Mouse (Mus musculus) forebrain, embryonic 14.5 days (tissue): ENCODE measurements around the gene Grm5. TPM values are rescaled to one million over a fixed set of nuclear protein-coding genes. Genes with fewer than 3 reads are reported as not detected.

Experiments used
- ATAC-seq: fragments of 200-750 bp; cut with Nextera tagmentation; 2 replicates; pipeline ENCODE4 v1.8.0; 2017; ENCODE audit warnings: mild to moderate bottlenecking, moderate library complexity
- DNase-seq: peaks from one replicate; pipeline ENCODE4 v3.0.0-alpha.2; 2015; ENCODE audit warnings: low spot score
- H3K27ac ChIP-seq: fragments of 300-500 bp; sonication (generic); 2 replicates; pipeline ENCODE4 v1.5.1; 2014; ENCODE audit warnings: low read depth, mild to moderate bottlenecking, control low read depth, low read length, moderate library complexity
- H3K27me3 ChIP-seq: fragments of 300-500 bp; sonication (generic); replicated peaks from 2 replicates; pipeline ENCODE4 v1.6.1; 2014; ENCODE audit warnings: low read length, control low read depth, mixed read lengths; ENCODE audit not compliant: control insufficient read depth, insufficient read depth
- H3K36me3 ChIP-seq: fragments of 300-500 bp; sonication (generic); 2 replicates; pipeline ENCODE4 v1.6.1; 2014; ENCODE audit warnings: low read length, control low read depth; ENCODE audit not compliant: control insufficient read depth, insufficient read depth
- H3K4me1 ChIP-seq: fragments of 300-500 bp; sonication (generic); 2 replicates; pipeline ENCODE4 v1.6.1; 2014; ENCODE audit warnings: antibody characterized with exemption, low read length, control low read depth; ENCODE audit not compliant: control insufficient read depth, insufficient read depth
- H3K4me2 ChIP-seq: fragments of 300-500 bp; sonication (generic); 2 replicates; pipeline ENCODE4 v1.6.1; 2014; ENCODE audit warnings: mild to moderate bottlenecking, control low read depth, low read length
- H3K4me3 ChIP-seq: fragments of 300-500 bp; sonication (generic); 2 replicates; pipeline ENCODE4 v1.5.1; 2014; ENCODE audit warnings: low read depth, low read length, control low read depth
- H3K9ac ChIP-seq: fragments of 300-500 bp; sonication (generic); 2 replicates; pipeline ENCODE4 v1.6.1; 2014; ENCODE audit warnings: mild to moderate bottlenecking, low read length, control low read depth, moderate library complexity
- H3K9me3 ChIP-seq: fragments of 300-500 bp; sonication (generic); replicated peaks from 2 replicates; pipeline ENCODE4 v1.6.1; 2016; ENCODE audit warnings: low read length, control low read depth, mixed read lengths; ENCODE audit not compliant: control insufficient read depth
- WGBS: fragments of 180-500 bp; shearing (Covaris S2); extraction: QIAGEN DNeasy Blood & Tissue Kit; methylation state at CpG from one replicate; pipeline ENCODE4 v1.1.7; 2014; 5-methylcytosine and 5-hydroxymethylcytosine counted together
- polyA plus RNA-seq: library from polyadenylated mRNA; unstranded; fragments of >200 nt; fragmentation: Nextera tagmentation; extraction: Ambion mirVana; gene quantifications from 2 replicates; pipeline ENCODE4 v1.2.1, GENCODE M21; 2014

The Grm5 gene
- polyA plus RNA-seq, 1 experiment from 2014 or later, result 14.3 TPM

GRCm38 (mm10) chr7:88091115-88091514 is 507.1 kb downstream of the Grm5 start:
- H3K9ac ChIP-seq, result no peak overlapping the region
- H3K27ac ChIP-seq, result no peak overlapping the region
- H3K9me3 ChIP-seq, result no peaks in the 10 kb centered on the region
- DNase-seq (peak; percentile 8), ATAC-seq (0 out of 2 replicates have a peak, but pooled peaks have one; percentile 26)
- H3K4me2 ChIP-seq, result no peak overlapping the region
- no peaks in the 10 kb centered on the region for H3K27me3 ChIP-seq
- no peaks in the 10 kb centered on the region for H3K36me3 ChIP-seq
- H3K4me3 ChIP-seq, result no peak overlapping the region
- H3K4me1 ChIP-seq, result no peaks in the 10 kb centered on the region

- H3K36me3 ChIP-seq, result no peaks in the 10 kb centered on the region
- H3K27ac ChIP-seq, result no peak overlapping the region
- H3K9me3 ChIP-seq, result no peaks in the 10 kb centered on the region
- DNase-seq (no peak), ATAC-seq (no peak)
- H3K9ac ChIP-seq, result no peak overlapping the region
- H3K4me2 ChIP-seq, result no peak overlapping the region
- WGBS, result 45% methylated on average over 1 of the region's 1 CpGs
- H3K27me3 ChIP-seq, result no peaks in the 10 kb centered on the region
- no peaks in the 10 kb centered on the region for H3K4me1 ChIP-seq
- no peak overlapping the region for H3K4me3 ChIP-seq
Measured at GRCm38 (mm10) chr7:88096536-88097107, 512.7 kb downstream of the Grm5 start.

- 14% methylated on average over 1 of the region's 1 CpGs for WGBS
- H3K4me3 ChIP-seq, result no peak overlapping the region
- H3K4me1 ChIP-seq, result no peaks in the 10 kb centered on the region
- ATAC-seq (peak; percentile 92), DNase-seq (peak; percentile 74)
- no peak overlapping the region for H3K9ac ChIP-seq
- no peak overlapping the region for H3K4me2 ChIP-seq
- no peak overlapping the region for H3K27ac ChIP-seq
- no peaks in the 10 kb centered on the region for H3K9me3 ChIP-seq
- no peaks in the 10 kb centered on the region for H3K27me3 ChIP-seq
- H3K36me3 ChIP-seq, result no peaks in the 10 kb centered on the region
Measured at GRCm38 (mm10) chr7:88097715-88098114, 513.7 kb downstream of the Grm5 start.

GRCm38 (mm10) chr7:88116724-88117409 is 532.9 kb downstream of the Grm5 start:
- Histone ChIP-seq H3K36me3 (no peaks in the 10 kb centered on the region), H3K27me3 (no peaks in the 10 kb centered on the region), H3K9ac (no peak overlapping the region), H3K4me2 (no peak overlapping the region), H3K4me1 (no peaks in the 10 kb centered on the region), H3K4me3 (no peak overlapping the region), H3K27ac (no peak overlapping the region), H3K9me3 (no peaks in the 10 kb centered on the region)
- WGBS, result 76% methylated on average over 6 of the region's 6 CpGs
- DNase-seq (no peak), ATAC-seq (no peak)

GRCm38 (mm10) chr7:88128080-88128848 is 544.3 kb downstream of the Grm5 start:
- Histone ChIP-seq H3K4me2 (no peak overlapping the region), H3K27me3 (no peaks in the 10 kb centered on the region), H3K27ac (no peak overlapping the region), H3K36me3 (no peaks in the 10 kb centered on the region), H3K9me3 (no peaks in the 10 kb centered on the region), H3K4me3 (no peak overlapping the region), H3K4me1 (peaks cover 8% of the 10 kb centered on the region; the same call in 1 of the 2 replicates), H3K9ac (no peak overlapping the region)
- no peak for DNase-seq
- no peak for ATAC-seq
- 90% methylated on average over 8 of the region's 8 CpGs for WGBS

GRCm38 (mm10) chr7:88129536-88130487 is 545.8 kb downstream of the Grm5 start:
- Histone ChIP-seq H3K4me1 (peaks cover 8% of the 10 kb centered on the region; the same call in 1 of the 2 replicates), H3K27me3 (no peaks in the 10 kb centered on the region), H3K36me3 (no peaks in the 10 kb centered on the region), H3K4me2 (peak overlapping the region; percentile 70), H3K9ac (peak overlapping the region; percentile 65), H3K4me3 (peak overlapping the region; percentile 37), H3K27ac (peak overlapping the region; percentile 33; the same call in 1 of the 2 replicates), H3K9me3 (no peaks in the 10 kb centered on the region)
- 7% methylated on average over 39 of the region's 41 CpGs for WGBS
- peak; percentile 76 for DNase-seq
- peak; percentile 93 for ATAC-seq

GRCm38 (mm10) chr7:88130488-88130849 is 546.5 kb downstream of the Grm5 start:
- Histone ChIP-seq H3K9ac (peak overlapping the region; percentile 65), H3K27ac (no peak overlapping the region), H3K36me3 (no peaks in the 10 kb centered on the region), H3K4me1 (peaks cover 8% of the 10 kb centered on the region; the same call in 1 of the 2 replicates), H3K4me2 (peak overlapping the region; percentile 70), H3K4me3 (peak overlapping the region; percentile 37), H3K27me3 (no peaks in the 10 kb centered on the region), H3K9me3 (no peaks in the 10 kb centered on the region)
- no peak for DNase-seq
- 32% methylated on average over 22 of the region's 22 CpGs for WGBS
- ATAC-seq, result no peak

- Histone ChIP-seq H3K4me3 (no peak overlapping the region), H3K9me3 (no peaks in the 10 kb centered on the region), H3K36me3 (no peaks in the 10 kb centered on the region), H3K4me1 (no peaks in the 10 kb centered on the region), H3K27me3 (no peaks in the 10 kb centered on the region), H3K4me2 (no peak overlapping the region), H3K27ac (no peak overlapping the region), H3K9ac (no peak overlapping the region)
- DNase-seq (peak; percentile 23), ATAC-seq (no peak; the same call in 1 of the 2 replicates)
- WGBS, result 60% methylated on average over 1 of the region's 1 CpGs
Measured at GRCm38 (mm10) chr7:88159542-88160241, 575.7 kb downstream of the Grm5 start.
